Mouse (Mus musculus): ENCODE data around the gene Chrm3.
"Not testable (repeated sequence)": the region's sequence is repeated elsewhere in the genome, so short reads cannot be mapped to it uniquely, and the experiment has no call there.

The Chrm3 gene

DNA sequence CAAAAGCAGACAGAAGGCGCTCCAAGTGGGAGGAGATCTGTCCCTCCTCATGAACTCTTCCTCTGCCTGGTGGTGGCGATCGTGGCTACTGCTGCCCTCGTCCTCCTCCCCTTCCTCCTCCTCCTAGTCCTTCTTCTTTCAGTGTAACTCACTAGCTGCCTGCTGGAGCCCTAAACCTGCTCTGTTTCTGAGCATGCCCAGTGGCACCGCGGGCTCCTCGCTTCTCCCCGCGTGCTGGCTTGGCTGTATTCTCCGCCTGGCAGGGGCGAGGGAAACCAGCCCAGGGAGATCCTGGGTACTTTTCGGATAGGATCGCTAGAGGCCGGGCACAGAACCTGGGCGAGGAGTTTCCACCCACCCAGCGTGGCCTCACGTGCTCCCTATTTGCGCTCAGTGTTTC lies at the start of gene Chrm3:
Chrm3 (minus strand) TSS at position 71 of the 400 bp plus-strand sequence.
- peak; percentile 31 to 53 for DNase-seq

DNA sequence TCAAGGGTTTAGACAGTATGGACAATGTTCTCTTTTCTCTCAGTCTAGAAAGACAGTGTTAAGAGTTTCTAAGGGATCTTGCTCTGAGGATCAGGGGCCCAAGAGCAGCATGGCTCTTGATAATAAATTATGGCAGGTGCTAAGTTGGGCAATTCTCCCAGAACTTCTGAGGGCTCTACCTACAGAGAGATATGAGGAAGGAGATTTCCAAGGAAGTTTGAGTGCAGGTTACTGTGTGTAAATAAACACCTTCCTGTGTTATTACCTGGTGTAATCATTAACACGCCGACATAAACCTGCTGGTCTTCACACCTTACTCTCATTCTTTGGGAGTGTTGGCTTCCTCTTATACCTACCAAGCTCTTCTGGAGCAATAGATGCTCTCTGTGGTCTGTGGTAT lies 33.7 kb upstream of the Chrm3 start:
- DNase-seq = no peak

DNA sequence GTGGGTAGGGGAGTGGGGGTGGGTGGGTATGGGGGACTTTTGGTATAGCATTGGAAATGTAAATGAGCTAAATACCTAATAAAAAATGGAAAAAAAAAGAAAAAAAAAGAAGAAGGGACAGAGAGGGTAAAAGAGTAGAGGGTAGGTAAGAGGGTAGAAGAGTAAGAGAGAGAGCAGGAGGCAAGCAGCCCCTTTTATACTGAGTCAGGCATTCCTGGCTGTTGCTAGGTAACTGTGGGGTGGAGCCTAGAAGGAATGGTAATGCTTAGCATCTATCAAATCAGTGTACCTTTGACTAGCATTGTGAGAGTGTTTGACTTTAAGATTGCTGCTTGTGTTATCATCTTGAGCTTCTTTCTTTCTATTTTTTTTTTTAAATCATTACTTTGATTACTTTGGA lies 14.8 kb upstream of the Chrm3 start:
- DNase-seq = not testable (repeated sequence)

DNA sequence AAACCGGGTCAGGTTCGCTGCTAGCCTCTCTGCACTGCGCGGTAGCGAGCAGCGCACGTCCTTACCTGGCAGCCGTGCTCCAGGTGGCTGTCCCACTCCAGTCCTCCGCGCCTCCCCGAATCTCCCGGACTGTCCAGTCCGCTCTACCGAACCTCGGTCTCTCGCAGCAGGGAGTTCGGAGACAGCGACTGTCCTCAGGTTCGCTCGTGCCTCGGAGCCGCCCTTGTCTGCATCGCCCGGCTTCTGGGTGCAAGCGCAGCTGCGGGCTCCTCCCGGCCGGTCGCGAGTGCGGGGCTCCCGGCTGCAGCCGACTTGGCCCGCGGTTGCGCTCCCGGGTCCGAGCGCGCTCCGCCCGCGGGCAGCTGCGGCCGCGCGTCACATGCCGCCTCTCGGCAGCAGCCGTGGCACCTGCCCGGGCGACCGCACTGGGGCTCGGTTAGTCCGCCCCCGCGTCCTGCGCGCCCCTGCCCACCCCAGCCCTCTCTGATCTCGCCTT lies 400 bp downstream of the Chrm3 start:
- peak; percentile 15 to 33 for DNase-seq

DNA sequence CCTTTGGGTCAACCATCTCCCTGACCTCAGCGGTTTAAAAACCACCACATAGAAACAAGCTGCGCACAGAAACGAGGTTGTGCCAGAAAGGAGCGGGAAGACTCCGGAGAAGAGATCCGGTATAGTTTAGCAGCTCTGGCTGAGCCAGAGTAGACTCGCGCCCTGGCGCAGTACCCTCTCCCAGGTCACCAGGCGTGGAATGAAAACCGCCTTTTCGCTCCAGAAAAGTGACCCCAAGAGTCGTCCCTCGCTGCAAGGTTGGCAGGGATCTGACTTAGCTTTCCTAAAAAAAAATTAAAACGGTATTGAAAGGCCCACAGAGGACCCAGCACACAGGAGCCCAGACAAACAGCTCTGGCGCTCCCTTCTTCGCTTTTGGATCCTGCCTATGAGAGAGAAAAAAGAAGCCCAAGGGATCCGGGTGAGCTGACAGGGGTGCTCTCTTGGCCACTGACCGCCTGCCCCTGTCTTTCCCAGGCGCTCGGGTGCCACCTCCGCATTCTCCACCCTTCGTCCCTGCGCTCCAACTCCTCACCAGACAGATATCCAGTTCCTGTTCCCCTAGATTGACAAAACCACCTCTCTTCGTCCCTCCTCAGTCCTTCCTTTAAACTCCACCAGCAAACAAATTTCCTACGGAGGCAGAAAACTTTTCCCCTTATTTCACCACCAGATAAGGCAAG lies 990 bp downstream of the Chrm3 start:
- peak in 1 of 2 experiments; percentile 20 for DNase-seq

DNA sequence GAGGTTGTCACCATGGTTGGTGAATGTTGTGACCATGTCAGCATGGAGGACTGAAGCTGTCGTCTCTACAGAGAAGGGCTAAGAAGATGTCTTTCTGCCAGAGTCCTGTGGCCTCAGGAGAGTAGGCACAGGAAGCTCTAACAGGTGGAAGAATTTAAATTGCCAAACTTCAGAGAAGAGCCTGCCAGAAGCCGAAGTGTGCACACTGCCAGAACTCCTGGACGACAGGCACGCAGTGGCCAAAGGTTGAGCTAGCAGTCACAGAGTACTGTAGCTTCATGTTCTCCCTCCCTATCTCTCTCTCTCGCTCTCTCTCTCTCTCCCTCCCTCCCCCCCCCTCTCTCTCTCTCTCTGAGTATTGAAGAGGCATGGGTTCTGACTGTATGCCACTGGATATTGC lies 4.9 kb downstream of the Chrm3 start:
- no peak for DNase-seq

DNA sequence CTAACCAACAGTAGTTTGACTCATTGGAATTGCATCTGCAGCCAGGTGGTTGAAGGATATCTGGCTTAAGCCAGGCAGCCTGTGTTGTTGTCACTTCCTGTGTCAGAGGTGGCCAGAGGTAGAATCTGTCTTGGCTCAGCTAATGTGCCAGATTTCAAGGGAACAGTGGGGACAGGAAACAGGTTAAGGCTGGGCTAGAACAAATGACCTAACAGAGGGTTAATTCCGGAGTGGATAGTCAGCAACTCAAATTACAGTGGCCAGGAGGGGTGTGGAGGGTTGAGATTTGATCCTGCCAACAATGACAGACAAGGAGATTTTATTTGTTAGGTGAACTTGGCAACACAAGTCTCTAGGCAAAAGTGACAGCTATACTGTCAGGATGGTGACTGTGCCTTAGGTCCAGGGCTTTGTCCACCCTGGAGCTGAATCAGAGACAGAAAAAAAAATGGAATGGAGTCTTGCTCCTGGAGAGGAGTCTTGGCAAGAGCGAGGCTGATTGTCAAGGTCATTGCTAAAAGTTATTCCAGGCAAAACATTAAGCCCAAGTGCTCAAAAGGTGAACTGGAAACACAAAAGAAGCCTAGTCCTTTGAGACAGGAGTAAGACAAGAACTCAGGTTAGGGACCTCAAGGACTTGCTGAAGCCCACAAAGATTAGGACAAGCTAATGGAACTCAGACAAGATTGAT lies 5.6 kb downstream of the Chrm3 start:
- no peak for DNase-seq

DNA sequence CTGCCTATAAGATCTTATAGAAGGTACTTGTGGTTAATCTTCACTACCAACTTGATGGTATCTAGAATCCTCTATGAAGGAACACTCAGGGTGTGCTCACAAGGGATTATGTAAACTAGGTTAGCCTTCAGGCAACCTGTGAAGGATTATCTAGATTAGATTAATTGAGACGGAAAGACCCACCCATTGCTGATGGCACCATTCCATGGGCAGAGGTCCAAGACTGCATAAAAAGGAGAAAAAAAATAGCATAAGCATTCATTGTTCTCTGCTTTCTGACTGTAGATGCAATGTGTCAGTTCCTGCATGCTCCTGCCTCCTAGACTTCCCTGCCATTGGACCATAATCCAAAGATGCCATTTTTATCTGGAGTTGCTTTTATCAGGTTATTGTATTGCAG lies 8.5 kb downstream of the Chrm3 start:
- DNase-seq = no peak

DNA sequence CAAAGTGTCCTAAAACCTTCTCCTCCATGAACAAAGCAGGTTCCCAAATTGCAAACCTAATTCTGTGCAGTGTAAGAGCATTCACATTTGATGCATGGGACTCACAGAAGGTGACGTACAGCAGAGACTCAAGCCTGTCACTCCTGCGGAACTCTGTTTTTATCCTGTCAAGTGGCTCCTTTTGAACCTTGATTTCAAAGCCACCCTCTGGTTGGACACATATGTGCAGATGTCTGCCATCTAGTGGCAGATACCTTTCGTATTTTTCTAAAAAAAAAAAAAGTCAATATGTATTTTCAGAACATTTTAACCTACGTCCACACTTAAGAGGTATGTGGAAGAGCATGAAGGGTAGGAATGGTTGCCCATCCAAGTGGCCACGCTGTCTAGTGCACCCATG lies 16.3 kb downstream of the Chrm3 start:
- DNase-seq = no peak

DNA sequence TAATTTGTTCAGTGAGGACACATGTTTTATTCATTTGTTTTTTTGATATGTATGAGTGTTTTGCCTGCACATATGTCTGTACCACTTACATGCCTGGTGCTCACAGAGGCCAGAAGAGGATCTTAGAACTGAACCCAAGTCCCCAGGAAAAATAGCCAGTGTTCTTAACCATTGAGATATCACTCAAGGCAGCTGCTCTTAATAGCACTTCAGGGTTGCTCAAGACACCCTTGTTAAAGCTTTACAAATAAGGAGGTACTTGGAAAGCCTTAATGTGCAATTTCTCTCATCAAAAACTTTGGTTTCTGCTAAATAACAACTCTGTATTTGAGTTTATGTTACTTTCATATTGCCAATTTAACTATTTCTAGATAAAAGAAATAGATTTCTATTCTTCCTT lies 25.1 kb downstream of the Chrm3 start:
- DNase-seq = no peak

DNA sequence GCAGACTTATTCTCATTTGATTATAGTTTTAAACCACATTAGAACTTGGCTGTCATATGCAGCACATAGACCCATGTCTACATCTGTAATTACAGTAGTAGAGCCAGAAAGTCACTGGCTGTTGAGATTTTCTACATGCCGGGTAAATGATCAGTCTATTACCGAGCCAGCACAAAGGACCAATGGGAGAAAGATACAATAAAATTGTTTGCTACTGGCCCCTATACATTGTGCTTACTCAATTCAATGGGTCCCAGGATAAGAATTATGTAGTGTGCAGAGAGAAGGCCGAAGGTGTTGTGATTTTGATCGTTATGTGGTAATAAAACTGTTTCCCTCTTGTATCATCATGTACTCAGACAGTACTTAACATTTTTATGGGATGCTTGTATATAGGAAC lies 27.9 kb downstream of the Chrm3 start:
- no peak for DNase-seq

DNA sequence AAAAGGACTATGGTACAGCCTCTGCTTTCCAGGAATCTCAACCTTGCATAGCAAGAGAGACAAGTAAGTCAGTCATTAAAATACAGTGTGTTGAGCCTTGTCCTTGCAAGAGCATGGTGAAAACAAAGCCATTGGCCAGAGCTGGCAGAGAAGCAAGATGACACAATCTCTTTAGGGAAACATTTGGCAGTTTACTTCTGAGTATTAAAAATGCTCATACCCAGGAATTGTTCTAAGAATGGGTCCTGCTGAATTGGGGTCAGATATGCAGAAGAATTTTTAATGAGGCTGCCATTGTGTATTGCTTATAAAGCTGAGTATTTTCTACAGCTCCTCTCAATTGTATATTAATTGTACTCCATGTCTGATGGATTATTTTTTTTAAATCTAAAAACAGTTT lies 50.8 kb downstream of the Chrm3 start:
- DNase-seq = no peak

DNA sequence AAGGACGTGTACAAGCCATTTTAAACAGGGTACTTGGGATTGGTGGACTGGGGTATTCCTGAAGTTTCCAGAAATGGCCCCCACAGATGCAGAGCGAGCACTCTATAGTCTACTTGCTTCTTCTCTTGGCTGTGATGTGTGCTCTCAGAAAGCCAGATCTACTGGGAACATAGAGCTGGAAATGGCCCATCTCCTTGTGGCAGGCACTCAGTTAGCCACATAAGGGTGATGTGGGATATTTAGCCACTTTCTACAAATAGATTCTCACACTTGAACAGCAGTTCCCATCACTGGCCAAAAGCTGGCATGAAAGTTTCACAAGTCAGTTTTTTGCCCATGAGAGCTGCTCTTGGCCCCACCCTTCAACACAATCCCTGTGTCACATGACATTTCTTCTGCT lies 65.5 kb downstream of the Chrm3 start:
- DNase-seq = no peak

DNA sequence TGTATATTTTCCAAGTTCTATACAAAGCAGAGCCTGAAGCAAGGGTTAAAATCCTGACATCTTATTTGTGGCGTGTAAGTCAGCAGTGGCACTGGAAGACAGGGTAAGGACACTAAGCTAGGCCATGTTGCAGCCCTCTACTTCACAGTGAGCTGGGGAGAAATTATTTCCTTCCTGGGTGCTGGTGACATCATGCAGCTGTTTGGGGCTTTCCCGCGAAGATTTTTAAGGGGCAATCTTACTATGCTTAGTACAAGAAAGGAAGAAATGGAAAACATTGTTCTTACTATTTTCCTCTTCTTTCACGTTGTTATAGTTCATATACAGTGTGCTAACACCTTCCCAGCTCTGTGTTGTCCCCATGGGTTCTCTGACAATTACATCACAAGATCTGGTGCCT lies 76.3 kb downstream of the Chrm3 start:
- DNase-seq = no peak

DNA sequence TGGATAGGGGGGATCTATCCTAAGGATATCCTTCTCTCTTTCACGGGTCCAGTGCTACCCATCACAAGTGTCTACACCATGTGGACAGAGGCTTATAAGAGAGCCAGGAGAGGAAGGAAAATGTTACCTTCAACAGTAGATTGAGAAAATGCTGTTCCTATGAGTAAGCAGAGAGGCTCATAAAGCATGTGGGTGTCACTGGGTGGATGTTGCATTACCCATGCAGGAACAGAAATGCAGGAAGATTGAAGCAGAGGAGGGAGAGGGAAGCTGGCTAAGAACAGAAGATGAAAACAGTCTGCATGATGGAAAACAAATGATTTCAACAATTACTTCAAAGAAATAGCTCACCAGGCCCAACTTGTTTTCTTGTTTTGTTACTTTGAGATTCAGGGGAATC lies 85.7 kb downstream of the Chrm3 start:
- DNase-seq = no peak

DNA sequence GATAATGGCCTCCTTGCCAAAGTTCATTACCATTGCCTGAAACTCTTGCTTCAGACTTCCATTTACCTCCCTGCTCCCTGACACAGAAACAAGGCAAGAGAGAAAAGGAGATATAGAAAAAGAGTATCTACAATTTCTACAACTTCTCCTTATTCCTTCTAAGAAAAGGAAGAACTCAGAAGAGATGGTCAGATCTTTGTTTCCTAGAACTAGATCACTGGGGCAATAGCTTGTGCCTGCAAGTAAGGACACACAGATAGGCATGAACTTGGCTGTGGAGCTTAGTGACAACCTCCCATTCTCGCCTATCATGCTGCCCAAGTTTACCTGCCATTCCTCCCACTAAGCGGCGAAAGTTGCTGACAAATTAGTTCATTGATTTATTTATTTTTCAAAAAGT lies 96.9 kb downstream of the Chrm3 start:
- no peak for DNase-seq

DNA sequence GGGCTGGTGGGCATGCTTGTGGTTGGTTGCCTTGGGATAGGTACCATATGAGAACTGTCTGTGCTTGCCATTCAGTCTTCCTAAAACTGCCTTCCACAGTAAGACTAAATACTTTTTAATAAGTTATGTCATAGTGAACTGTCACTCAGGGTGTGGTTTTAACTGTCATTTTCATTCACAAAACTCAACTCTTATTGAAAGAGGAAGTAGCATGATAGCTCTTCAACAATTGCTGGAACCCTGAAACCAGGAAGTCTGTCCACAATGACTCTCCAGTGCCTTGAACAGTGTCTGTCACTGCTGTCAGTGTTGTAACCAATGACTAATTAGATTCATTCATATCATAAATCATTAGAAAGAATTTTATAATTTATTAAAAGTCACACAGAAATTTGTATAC lies 107.6 kb downstream of the Chrm3 start:
- DNase-seq = no peak

DNA sequence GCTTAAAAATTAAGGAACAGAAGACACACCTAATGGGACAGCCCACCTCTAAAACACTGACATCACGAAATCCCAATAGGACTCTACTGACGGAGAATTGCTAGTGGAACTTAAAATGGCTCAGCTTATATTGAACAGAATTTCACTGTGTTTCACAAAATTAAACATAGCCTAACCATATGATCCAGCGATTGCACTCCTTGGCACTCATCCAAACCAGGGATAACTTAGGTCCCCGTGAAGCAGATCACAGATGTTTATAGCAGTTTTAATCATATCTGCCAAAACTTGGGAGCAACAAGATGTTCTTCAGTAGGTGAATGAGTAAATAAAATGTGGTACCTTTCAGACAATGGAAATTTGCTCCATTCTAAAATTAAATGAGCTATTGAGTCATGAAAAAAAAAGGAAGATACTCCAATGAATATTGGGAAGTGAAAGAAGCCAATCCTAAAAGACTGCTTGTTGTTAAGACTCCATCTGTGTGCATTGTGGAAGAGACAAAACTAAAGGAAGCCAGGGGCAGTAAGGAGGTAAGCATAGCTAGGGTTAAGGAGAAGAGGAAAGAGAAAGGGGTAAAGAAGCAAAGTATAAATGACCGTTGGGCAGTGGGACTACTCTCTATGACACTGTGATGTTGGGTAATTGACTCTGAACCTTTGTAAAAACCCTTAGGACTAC lies 109.0 kb downstream of the Chrm3 start:
- no peak for DNase-seq

DNA sequence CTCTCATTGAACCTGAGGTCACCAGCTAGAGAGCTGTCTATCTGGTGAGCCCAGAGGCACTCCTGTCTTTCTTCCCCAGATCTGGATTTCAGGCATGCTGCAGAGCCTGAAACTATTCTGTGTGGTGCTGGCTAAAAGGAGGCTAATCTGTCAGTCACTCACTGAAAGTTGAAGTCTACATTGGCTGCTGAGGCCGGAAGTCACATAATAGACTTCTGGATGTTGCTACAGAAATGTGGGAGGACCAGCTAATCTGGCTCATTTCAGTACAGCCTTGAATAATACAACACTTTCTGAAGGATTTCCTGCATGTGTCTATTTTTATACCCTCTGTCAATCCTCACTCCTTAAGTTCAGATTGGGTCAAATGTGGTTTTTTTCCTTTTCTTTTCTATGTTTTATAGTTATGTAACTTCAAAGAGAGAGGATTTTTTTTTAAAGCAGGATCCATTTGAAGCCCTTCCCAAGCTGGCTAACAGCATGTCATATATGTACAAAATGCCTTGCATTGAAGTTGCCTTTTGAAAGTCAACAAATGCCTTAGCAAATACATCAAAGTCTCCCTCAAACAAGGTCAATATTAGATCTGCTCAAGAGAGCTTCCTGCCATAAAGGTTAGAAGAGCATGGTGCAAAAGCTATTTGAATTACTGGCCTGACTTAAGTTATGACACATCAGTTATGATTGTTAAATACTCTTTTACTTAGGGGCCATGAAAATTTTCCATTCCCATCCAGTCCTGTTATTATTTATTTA lies 116.2 kb downstream of the Chrm3 start:
- DNase-seq = peak; percentile 15 to 18

DNA sequence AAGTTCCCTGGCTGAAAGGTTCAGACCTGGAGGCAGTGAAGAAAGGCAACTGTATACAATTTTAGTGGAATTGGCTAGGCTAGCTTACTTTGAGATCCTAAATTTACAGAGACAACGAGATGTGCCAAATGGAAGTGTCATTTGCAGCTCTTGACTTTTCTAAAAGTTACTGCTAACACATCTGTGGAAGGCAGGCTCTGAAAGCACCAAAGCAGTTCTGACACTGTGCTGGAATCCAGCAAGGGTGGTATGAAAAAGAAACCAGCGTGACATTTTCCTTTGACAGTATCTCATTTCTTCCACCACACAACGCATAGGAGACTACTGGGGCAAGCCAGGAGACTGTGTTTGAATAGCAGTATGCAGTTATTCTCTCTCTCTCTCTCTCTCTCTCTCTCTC lies 120.4 kb downstream of the Chrm3 start:
- DNase-seq = no peak

DNA sequence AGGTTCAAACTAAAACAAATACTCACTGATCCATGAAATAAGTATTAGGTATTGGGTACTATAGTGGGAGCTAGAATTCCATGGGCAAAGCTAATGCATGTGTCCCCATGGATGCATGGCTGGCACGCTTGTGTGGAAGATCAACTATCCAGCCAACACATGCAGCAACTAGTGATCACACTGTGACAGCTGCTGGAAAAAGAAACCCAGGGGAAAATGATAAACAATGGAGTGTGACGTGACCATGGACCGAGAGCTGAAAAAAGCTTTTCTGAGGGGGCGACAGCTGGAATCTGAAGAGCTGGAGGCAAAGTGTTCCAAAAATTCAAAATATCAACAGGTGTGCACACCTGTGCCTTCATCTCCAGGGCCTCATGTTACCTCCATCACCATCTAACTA lies 120.8 kb downstream of the Chrm3 start:
- no peak for DNase-seq

DNA sequence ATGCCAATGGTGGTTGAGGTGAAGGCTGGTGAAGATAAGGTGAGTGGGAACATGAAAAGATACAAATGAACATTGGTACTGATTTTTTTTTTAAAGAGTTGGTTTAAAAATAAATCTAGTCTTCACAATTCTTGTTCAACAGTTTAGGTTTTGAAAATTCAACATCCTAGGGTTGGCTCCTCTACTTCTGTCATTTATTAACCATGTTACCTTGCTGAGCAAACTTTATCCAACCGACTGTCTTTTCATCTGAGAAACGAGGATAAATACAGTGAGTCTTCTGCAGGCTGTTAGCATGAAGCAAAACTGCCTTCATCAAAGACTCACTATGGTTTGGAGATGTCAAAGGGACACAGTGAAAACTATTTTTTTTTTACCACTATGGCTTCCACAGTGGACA lies 123.0 kb downstream of the Chrm3 start:
- no peak for DNase-seq

DNA sequence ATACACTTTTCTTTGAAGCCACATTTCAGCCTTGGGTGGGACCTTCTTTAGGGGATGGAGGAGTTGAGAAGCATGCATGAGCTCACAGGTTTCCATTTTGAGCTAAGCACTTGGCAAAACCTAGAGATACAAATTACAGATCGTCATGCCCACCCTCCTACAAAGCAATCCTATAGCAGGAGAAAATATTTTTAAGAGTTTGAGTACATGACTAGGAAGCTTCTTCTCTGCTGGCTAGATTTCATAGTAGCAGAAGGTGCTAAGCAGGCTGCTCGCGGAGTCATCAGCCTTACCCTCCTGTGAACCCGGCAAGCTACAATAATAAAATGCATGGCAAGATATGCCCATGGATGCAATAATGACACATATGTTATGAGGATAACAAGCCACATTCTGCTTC lies 124.4 kb downstream of the Chrm3 start:
- DNase-seq = no peak

Measured in lung, postnatal 4 days (tissue).